Mouse (Mus musculus): Measurements from ENCODE around the gene Itsn1.

Itsn1 gene

GRCm38 (mm10) chr16:91729066-91729482, at the start of gene Itsn1:
TSS of gene Itsn1 (plus strand) at chr16:91729281.
- peak; percentile 98 for DNase-seq (ENCODE audit: low spot score)

- DNase-seq (ENCODE audit: low spot score), result no peak
These were observed 48.4 kb upstream of the Itsn1 start for GRCm38 (mm10) chr16:91680656-91681055.

GRCm38 (mm10) chr16:91685526-91685925, 43.6 kb upstream of the Itsn1 start:
- DNase-seq (ENCODE audit: low spot score), result no peak

- no peak for DNase-seq (ENCODE audit: low spot score)
These were observed 42.7 kb upstream of the Itsn1 start for GRCm38 (mm10) chr16:91686369-91686768.

GRCm38 (mm10) chr16:91688023-91688618, 41.0 kb upstream of the Itsn1 start:
- DNase-seq (ENCODE audit: low spot score), result no peak

- peak; percentile 96 for DNase-seq (ENCODE audit: low spot score)
These were observed 40.3 kb upstream of the Itsn1 start, which contains the start of gene Donson for GRCm38 (mm10) chr16:91688619-91689334. TSS of gene Donson (minus strand) at chr16:91688770.

GRCm38 (mm10) chr16:91689791-91690190, 39.3 kb upstream of the Itsn1 start:
- no peak for DNase-seq (ENCODE audit: low spot score)

- DNase-seq (ENCODE audit: low spot score), result peak; percentile 79
These were observed 34.5 kb upstream of the Itsn1 start for GRCm38 (mm10) chr16:91694455-91695084.

- no peak for DNase-seq (ENCODE audit: low spot score)
These were observed 33.8 kb upstream of the Itsn1 start for GRCm38 (mm10) chr16:91695108-91695755.

GRCm38 (mm10) chr16:91698995-91699394, 30.1 kb upstream of the Itsn1 start:
- DNase-seq (ENCODE audit: low spot score), result no peak

- peak; percentile 22 for DNase-seq (ENCODE audit: low spot score)
These were observed 27.2 kb upstream of the Itsn1 start for GRCm38 (mm10) chr16:91701908-91702307.

- no peak for DNase-seq (ENCODE audit: low spot score)
These were observed 26.3 kb upstream of the Itsn1 start for GRCm38 (mm10) chr16:91702771-91703188.

GRCm38 (mm10) chr16:91704603-91705340, 24.3 kb upstream of the Itsn1 start:
- no peak for DNase-seq (ENCODE audit: low spot score)

- no peak for DNase-seq (ENCODE audit: low spot score)
These were observed 18.8 kb upstream of the Itsn1 start for GRCm38 (mm10) chr16:91710241-91710640.

- DNase-seq (ENCODE audit: low spot score), result no peak
These were observed 12.1 kb upstream of the Itsn1 start for GRCm38 (mm10) chr16:91716927-91717349.

GRCm38 (mm10) chr16:91717399-91717798, 11.7 kb upstream of the Itsn1 start:
- DNase-seq (ENCODE audit: low spot score), result no peak

- DNase-seq (ENCODE audit: low spot score), result peak; percentile 58
These were observed 4.8 kb upstream of the Itsn1 start for GRCm38 (mm10) chr16:91724247-91724646.

- DNase-seq (ENCODE audit: low spot score), result no peak
These were observed 1.6 kb upstream of the Itsn1 start for GRCm38 (mm10) chr16:91727433-91727832.

GRCm38 (mm10) chr16:91728123-91729065, 687 bp upstream of the Itsn1 start, which contains the start of gene Cryzl1:
TSS of gene Cryzl1 (minus strand) at chr16:91728975.
- peak; percentile 99 for DNase-seq (ENCODE audit: low spot score)

- peak; percentile 18 for DNase-seq (ENCODE audit: low spot score)
These were observed 850 bp downstream of the Itsn1 start for GRCm38 (mm10) chr16:91729821-91730441.
